Mouse (Mus musculus): ENCODE measurements around the gene Gk2.

The Gk2 gene

DNA sequence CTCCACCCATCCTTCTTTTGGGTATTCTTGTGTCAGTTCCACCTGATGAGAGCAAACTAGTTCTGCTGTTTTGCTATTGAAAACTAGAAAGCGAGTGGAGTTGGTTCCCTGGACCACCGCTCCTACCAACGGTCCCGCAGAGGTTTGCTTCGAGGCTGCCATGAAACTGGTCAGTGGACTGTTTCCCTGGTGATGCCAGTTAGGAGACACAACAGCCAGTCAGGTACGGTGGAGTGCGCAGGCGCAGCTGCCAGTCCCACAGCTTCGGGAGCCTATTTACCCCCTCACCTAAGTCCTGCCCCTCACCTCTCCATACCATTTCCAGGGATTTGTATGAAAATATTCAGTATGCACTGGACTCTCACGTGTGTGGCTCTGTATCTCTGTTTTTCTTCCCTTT is at the start of gene Gk2:
Gk2 (minus strand) TSS at position 206 of the 400 bp plus-strand sequence.
- no peak for DNase-seq (ENCODE audit: extremely low spot score, low read depth, low spot score)

DNA sequence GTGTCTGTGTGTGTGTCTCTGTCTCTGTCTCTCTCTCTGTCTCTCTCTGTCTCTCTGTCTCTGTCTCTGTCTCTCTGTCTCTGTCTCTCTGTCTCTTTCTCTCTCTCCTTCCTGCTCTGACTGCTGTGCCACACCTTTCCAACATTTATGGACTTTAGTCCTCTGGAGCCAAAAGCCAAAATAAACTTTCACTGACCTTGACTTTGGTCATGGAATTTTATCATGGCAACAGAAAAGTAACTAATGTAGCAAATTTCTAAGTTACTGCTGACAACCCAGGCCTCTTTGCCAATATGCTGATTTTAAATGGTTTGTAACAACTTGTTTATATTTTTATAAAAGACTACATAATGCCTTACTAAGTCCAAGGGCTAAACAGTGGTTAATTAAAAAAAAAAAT is 41.2 kb upstream of the Gk2 start:
- DNase-seq (ENCODE audit: extremely low spot score, low read depth, low spot score) = no peak

- DNase-seq (ENCODE audit: extremely low spot score, low read depth, low spot score) = no peak
Measured at GRCm38 (mm10) chr5:97495488-97496092, 38.8 kb upstream of the Gk2 start.

GRCm38 (mm10) chr5:97493421-97493820 is 36.6 kb upstream of the Gk2 start:
- no peak for DNase-seq (ENCODE audit: extremely low spot score, low read depth, low spot score)

DNA sequence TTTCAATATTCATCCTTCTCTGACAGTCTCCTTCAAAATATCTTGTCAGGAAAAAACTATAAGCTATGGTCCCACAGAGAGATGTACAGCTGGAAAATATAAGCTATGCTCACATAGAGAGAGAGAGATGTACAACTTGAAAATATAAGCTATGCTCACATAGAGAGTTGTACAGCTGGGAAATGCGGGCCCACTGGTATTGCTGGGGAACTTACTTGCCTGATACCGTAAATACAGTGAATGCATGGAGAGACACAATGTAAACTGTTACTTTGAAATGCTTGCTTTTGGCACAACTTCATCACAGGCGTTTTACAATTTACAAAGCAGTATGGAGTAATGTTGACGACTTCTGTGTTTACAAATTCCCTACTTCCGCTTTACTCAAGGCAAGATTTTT is 29.3 kb upstream of the Gk2 start:
- DNase-seq (ENCODE audit: extremely low spot score, low read depth, low spot score) = no peak

DNA sequence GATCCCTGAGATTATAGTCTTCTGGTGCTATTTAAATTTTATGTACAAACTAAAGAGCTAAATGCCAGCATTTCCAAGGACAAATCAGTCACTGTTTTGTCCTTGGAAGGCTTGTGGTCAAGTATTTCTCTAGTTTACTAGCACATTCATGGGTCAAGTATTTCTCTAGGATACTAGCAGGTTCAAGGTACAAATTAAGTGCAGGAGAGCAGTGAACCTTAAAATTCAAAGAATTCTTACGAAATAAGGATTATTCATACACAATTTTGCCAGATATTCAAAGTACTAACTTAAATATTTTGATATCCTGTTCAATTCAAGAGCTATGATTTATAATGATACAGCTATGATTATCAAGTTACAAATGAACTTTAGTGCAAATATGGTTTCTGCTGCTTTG is 23.2 kb upstream of the Gk2 start:
- no peak for DNase-seq (ENCODE audit: extremely low spot score, low read depth, low spot score)

- no peak for DNase-seq (ENCODE audit: extremely low spot score, low read depth, low spot score)
Measured at GRCm38 (mm10) chr5:97467246-97467645, 10.4 kb upstream of the Gk2 start.

DNA sequence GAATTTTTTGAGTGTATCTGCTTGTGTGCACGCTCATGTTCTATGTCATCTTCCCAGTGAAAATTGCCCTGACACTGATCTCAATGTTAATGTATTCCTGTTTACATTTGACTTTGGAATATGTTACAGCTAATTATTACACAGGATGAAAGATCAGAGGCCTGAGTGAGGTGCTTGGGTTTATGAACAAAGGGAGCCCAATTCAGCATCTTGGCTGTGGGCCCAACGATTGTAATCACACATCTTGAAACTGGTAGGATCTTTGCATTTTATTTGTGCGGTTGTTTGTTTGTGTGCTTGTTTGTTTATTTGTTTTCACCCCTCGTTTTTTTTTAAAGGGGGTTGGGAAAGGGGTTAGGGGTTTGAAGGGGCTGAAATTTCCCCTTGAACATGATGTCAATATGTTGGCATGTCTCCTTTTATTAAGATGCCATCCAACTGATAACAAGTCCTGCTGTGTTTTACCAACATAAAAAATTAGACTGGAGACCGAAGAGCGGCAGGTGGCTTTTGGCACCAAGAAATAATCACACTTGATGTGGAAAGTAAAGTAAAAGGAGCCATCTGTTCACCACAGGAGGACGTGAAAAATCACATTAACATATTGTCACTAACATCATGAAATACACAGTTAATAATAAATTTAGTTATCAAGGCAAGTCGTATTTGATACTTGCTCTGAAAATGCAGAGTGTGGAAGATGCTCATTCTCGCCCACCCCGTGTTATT is 9.8 kb upstream of the Gk2 start:
- no peak for DNase-seq (ENCODE audit: extremely low spot score, low read depth, low spot score)

DNA sequence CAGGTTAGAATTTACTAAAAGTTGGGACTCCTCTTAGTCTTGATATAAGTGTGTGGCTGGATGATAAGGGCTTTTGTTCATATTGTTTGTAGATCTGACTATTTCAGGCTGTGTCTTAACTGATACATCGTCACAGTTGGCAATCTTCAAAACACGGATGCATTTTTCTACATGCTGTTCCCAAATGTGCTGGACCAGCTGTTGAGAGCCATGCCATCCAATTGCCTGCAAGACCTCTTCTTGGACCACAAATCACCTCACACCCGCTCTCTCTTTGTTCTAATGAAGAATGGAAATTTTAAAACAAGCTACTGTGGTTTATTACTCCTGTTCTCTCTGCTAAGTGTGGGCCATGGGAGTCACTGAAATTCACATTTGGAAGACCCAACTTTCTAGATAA is 9.1 kb upstream of the Gk2 start:
- no peak for DNase-seq (ENCODE audit: extremely low spot score, low read depth, low spot score)

- DNase-seq (ENCODE audit: extremely low spot score, low read depth, low spot score) = no peak
Measured at GRCm38 (mm10) chr5:97462856-97463255, 6.0 kb upstream of the Gk2 start.

DNA sequence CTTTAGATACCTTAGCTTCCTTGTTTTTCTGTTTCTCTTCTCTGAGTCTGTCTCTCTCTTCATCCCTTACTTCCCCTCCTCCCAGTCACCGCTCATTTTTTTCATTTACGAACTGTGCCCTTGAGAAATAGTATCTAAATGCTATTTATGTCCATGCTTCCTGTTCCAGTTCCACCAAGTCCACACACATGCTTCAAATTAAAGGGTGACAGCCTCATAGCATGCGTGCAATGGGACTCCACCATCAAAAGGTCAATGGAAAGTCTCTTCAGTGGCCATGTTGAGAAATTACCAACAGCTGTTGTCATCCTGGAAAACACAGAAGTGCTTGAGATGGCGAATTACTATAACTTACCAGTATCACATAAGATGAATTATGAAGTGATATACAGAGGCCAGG is 5.4 kb downstream of the Gk2 start:
- no peak for DNase-seq (ENCODE audit: extremely low spot score, low read depth, low spot score)

- DNase-seq (ENCODE audit: extremely low spot score, low read depth, low spot score) = no peak
Measured at GRCm38 (mm10) chr5:97444191-97444590, 12.6 kb downstream of the Gk2 start.

- no peak for DNase-seq (ENCODE audit: extremely low spot score, low read depth, low spot score)
Measured at GRCm38 (mm10) chr5:97432512-97432911, 24.3 kb downstream of the Gk2 start.

- no peak for DNase-seq (ENCODE audit: extremely low spot score, low read depth, low spot score)
Measured at GRCm38 (mm10) chr5:97429976-97430375, 26.8 kb downstream of the Gk2 start.

GRCm38 (mm10) chr5:97421669-97422068 is 35.2 kb downstream of the Gk2 start:
- DNase-seq (ENCODE audit: extremely low spot score, low read depth, low spot score) = no peak

DNA sequence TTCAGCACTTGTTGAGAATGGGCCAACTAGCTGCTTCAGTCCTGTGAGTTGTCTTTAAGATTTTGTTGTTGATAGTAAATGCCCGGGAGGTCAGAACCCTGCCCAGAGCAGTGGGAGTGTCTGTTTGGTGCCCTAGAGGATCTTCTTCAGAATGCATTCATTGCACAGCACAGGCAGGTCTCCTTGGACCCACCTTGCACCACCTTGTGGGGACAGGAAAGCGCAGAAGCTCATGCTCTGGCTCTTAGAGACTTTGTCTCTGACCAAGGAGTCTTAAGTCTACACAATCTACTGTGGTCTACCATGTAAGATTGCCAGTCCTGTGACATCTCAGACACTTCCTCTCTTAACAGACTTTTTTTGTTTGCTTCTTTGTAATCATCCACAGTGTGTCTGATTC is 39.6 kb downstream of the Gk2 start:
- no peak for DNase-seq (ENCODE audit: extremely low spot score, low read depth, low spot score)

- DNase-seq (ENCODE audit: extremely low spot score, low read depth, low spot score) = no peak
Measured at GRCm38 (mm10) chr5:97415837-97416236, 41.0 kb downstream of the Gk2 start.

DNA sequence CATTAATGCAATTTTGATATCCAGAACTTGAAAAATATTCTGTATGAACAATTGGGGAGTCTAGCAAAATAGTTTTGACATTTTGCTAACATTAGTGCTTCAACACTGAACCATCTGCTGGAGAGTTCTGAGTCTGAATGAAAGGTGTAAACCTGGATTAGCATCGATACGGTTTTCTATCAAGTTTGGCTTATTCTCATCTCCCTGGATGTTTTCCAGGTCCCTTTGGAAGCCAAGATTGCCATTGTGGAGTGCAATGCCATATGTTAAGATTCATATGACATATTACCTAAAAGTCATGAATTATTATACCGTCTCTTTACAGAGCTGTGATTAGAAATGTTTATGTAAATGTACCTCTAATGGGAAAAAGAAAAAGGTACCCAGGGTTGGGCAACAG is 43.1 kb downstream of the Gk2 start:
- no peak for DNase-seq (ENCODE audit: extremely low spot score, low read depth, low spot score)

- no peak for DNase-seq (ENCODE audit: extremely low spot score, low read depth, low spot score)
Measured at GRCm38 (mm10) chr5:97410190-97410589, 46.6 kb downstream of the Gk2 start.

- no peak for DNase-seq (ENCODE audit: extremely low spot score, low read depth, low spot score)
Measured at GRCm38 (mm10) chr5:97409234-97409704, 47.6 kb downstream of the Gk2 start.
